Mouse (Mus musculus): ENCODE measurements at regions not wholly inside any gene's neighbourhood (a gene's known extent, or its start where the extent isn't known, plus 50 kb on each side); places are given as distances from the start of the nearest gene placed in this dataset.

DNA sequence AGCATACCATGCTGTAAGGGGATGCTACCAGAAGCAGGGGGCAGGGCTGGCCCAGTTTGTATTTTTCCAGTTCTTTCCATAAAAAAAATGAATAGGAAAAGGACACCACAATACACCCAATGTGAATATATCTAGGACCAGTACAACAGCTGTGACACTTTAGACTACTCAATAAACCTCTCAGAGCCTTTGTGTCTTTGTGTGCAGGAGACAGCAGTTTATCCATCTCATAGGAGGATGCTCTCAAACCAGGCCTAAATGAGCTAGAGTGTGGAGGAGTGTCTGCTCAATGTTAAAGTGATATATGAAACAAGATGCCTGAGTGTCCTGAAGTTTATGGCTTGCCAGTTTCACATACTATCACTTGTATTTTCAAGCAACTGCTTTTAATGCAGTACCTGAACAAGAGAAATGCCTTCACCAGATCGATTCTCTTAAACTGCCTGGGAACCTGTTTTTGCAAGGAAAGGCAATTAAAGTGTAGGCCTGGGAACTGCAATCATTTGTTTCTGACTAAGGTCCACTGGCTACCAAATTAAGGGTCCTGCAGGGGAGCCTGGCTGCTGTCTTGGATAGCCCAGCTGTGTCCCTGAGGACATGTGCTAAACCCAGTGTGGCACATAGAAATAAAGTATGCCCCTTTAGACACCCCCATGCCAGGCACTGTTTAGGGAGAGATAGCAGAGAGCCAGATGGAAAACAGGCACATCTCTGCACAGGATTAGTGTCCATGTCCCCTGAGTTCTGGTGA is 169.1 kb downstream of the Tex13c3 start:
- TF ChIP-seq CTCF (IDR thresholded peaks at IDR 0.05; ENCODE audit: extremely low read depth, insufficient read depth, low read length) = no peak
- TF ChIP-seq POLR2A (IDR thresholded peaks at IDR 0.05; ENCODE audit: extremely low read depth, insufficient read depth, low read length) = no peak

Data from cortical plate, adult 2 months (tissue).